Mouse (Mus musculus): Measurements from ENCODE around the gene Ms4a2.

Ms4a2 gene
- long read RNA-seq, experiment 1: 0 reads
- long read RNA-seq, experiment 2: 0 reads

- intact Hi-C loops (cut with DNase I): no loop called here
Measured at GRCm38 (mm10) chr19:11623551-11623950, at the start of gene Ms4a2. Gene Ms4a2, minus strand, starts transcription at chr19:11623719.

DNA sequence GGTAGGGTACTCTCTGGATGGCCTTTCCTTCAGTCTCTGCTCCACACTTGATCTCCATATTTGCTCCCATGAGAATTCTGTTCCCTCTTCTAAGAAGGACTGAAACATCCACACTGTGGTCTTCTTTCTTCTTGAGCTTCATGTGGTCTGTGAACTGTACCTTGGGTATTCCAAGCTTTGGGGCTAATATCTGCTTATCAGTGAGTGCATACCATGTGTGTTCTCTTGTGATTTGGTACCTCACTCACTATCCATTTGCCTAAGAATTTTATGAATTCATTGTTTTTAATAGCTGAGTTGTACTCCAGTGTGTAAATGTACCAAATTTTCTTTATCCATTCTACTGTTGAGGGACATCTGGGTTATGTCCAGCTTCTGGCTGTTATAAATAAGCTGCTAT, 38.0 kb upstream of the Ms4a2 start:
- intact Hi-C loops (cut with DNase I): no loop called here

DNA sequence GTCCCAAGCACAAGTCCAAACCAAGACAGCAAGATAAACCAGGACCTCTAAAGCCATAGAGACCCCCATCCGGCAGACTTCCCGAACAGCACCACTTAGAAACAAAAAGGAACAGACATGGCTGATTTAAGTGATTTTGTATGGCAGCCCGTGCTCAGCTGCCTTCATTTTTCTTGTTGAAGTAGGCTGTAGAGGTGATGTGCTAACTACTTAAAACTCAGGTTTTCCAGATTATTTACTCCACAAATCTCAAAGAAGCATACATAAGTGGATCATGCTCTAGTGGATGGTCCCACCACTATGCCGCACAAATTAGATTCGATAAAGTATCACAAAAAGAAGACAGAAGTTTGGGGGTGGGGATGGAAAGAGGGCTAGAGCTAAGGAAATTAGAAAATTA, 36.9 kb upstream of the Ms4a2 start, which contains the start of gene Oosp2:
Oosp2 (minus strand) TSS at position 101 of the 400 bp plus-strand sequence.
- intact Hi-C loops (cut with DNase I): no loop called here

GRCm38 (mm10) chr19:11659142-11659541, 35.6 kb upstream of the Ms4a2 start:
- intact Hi-C loops (cut with DNase I): no loop called here

DNA sequence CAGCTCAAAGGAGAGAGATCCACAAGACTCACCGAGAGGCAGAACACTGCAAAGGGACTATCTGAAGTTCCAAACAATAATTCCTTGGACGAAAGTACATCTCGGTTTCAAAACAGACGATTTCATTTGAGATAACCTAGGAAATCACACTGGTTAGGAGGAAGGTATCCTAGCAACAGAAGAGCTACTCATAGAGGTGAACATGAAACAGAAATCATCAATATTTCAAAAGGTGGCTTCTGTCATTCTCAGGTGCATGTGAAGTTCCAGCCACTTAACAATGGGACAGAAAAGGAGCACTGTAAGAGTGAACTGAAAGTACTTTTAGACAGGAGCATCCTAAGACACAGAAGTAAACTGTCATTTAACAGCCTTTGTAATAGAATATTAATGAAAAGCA, 26.0 kb upstream of the Ms4a2 start:
- intact Hi-C loops (cut with DNase I): no loop called here

- intact Hi-C loops (cut with DNase I): no loop called here
Measured at GRCm38 (mm10) chr19:11646166-11646565, 22.6 kb upstream of the Ms4a2 start.

DNA sequence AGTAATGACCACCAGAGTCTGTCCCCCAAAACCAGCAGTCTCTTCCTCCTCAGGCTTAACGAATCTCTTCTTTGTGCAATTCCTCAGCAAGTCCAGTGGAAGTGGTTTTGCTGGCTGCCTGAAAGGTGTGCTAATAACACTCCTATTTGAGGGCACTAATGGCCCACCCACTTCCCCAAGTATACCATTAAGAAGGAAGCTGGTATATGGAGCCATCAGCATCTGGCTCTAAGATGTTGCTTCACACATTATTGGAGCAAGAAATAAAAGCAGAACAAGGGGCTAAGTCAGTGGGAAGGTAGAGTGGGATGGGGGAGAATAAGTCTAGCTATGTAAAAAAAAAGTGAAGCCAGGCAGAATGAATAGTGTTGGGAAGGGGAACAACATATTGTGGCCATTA, 17.2 kb upstream of the Ms4a2 start, which contains the start of gene Ms4a3:
Ms4a3 (minus strand) TSS at position 120 of the 400 bp plus-strand sequence.
- intact Hi-C loops (cut with DNase I): no loop called here

DNA sequence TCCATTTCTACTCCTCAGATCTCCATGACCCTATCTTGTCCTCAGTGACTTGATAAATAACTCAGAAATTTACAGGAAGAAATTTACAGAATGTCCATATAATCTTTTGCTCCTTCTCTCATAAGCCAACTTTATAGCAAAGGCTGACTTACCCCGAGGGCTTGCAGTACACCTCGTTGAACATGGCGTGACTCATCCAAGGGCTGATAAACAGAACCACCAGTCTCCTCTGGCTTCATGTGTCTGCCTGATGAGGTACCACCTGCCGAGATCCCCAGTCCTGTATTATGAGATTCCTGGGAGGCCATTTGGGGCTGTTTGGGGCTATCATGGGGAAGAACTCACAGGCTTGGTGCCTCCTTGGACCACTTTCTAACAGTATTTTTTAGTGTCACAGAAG, 15.5 kb upstream of the Ms4a2 start:
- intact Hi-C loops (cut with DNase I): no loop called here

GRCm38 (mm10) chr19:11635572-11635971, 12.1 kb upstream of the Ms4a2 start:
- intact Hi-C loops (cut with DNase I): no loop called here

DNA sequence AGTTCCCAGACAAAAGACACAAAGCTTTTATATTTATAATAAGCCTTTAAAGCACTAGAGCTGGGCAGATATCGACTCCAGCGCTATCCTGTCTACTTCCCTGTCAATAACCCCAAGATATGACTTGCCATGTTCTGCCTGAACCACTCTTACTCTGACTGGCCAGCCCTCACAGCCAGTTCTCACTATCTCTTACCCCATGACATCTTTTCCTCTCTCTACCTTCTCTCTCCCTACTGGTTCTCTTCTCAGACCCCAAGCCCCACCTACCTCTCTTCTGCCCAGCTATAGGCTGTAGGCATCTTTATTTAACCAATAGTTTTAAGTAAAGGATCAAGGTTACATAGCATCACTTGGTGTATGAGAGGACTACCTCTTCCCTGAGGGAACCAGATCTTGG, 10.8 kb upstream of the Ms4a2 start:
- intact Hi-C loops (cut with DNase I): no loop called here

DNA sequence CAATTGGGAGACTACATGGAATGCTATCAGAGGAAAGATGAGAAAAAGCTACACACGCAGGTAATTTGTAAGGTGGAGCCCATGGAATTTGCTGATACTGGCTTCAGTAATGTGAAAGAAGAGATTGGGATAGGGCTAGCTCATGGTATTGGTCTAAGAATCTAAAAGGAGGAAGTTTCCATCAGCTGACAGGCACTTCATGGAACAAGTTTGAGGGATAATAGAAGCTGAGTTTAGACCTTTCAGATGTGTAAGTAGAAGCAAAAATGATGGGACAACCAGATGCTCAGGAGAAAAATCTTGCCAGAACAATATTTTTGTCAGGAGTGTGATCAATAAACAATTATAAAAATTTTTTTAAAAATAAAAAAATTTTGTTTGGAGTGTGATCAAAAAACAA, 10.2 kb upstream of the Ms4a2 start:
- intact Hi-C loops (cut with DNase I): no loop called here

- intact Hi-C loops (cut with DNase I): no loop called here
Measured at GRCm38 (mm10) chr19:11625231-11625630, 1.7 kb upstream of the Ms4a2 start.

- intact Hi-C loops (cut with DNase I): no loop called here
Measured at GRCm38 (mm10) chr19:11624800-11625199, 1.3 kb upstream of the Ms4a2 start.

GRCm38 (mm10) chr19:11617983-11618382, 5.5 kb downstream of the Ms4a2 start:
- intact Hi-C loops (cut with DNase I): no loop called here

GRCm38 (mm10) chr19:11614805-11615204, 8.7 kb downstream of the Ms4a2 start:
- intact Hi-C loops (cut with DNase I): no loop called here

DNA sequence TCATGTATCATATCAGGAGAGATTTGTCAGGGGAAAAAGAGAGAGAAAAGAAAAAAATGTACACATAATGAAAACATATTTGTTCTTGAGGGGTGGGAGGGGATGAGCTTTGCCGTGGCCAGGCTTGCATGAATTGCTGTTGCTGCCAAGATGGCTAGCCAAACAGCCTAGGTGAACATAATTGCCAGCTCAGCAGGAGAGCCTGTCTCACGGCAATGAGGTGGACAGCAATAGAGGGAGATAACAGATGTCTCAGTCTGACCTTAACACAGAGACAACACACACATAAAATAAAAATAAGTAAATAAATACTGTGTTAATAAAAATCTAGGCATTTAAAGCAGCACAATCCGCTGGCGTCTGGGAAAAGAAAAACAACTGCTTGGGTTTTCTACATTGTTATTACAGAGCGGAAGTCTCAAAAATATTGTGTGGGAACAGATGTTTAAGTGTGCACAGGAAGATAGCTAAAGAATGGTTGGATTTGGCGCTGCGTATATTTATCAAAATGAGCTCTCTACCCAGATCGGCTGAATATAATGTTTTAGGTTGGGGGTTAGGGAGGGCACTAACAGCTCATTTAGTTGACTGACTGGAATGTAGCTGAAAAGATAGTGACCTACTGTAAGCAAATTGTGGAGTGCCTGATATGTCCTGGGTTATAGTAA, 9.6 kb downstream of the Ms4a2 start:
- intact Hi-C loops (cut with DNase I): no loop called here

DNA sequence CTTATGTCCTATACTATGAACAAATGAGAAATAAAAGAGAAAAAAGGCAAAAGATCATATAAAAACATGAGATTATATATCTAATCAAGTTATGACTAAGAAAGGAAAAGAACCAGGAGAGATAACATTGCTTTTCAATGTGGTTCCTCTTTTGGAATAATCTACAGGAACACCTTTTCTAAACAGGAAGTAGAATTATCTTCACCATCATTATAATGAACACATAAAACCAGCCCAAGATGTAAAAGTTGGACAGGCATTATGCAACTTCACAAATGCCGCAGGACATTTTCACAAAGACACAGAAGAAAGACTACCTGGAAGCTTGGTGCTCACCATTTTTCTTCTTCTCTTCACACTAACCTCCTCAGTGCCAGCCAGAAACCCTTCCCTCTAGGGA, 10.4 kb downstream of the Ms4a2 start:
- intact Hi-C loops (cut with DNase I): no loop called here

DNA sequence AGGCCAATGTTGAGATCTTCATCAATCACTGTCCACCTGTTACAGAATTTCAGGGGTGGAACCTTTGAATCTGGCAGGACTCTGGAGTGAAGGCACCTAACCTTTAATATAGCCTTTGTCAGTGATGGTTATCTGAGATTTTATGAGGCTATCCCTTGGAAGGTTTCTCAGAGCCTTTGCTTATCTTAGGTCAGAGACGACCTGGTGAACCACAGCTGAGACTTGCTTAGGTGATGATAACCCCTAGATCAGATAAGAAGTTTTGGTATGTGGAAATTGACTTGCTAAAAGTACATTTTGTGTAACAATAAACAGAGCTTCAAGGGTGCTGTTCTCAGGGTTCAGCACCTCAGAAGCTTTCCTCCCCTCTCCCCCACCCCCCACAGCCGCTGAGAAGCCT, 11.2 kb downstream of the Ms4a2 start:
- intact Hi-C loops (cut with DNase I): no loop called here

- intact Hi-C loops (cut with DNase I): loop anchor here (2.0 kb wide), 1 partner anchor 157 kb away; no protein-coding TSS in a partner anchor
Measured at GRCm38 (mm10) chr19:11611541-11611945, 12.0 kb downstream of the Ms4a2 start.

DNA sequence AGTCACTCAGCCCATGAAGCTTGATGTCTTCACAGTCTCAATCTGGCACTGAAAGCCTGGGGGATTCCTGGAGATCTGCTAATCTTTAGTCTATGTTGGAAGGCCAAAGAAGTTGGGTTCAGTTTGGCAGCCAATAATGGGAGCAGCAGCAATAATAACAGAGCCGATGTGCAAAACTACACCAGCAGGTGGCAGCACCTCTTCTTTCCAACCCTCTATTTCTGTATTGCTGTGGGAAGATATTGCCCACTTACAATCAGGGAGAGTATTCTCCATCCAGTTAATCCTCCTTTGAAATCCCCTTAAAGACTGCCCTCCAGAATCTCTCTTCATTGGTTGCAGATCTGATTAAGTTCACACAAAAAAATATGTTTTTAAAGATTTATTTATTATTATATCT, 15.3 kb downstream of the Ms4a2 start:
- intact Hi-C loops (cut with DNase I): no loop called here

GRCm38 (mm10) chr19:11604603-11605002, 18.9 kb downstream of the Ms4a2 start, which contains the start of gene Ms4a6d:
Gene Ms4a6d, minus strand, starts transcription at chr19:11604849.
- intact Hi-C loops (cut with DNase I): loop anchor here (5.0 kb wide), 1 partner anchor 247 kb away; no protein-coding TSS in a partner anchor

- intact Hi-C loops (cut with DNase I): loop anchor here (5.0 kb wide), 1 partner anchor 245 kb away; no protein-coding TSS in a partner anchor
Measured at GRCm38 (mm10) chr19:11602026-11602425, 21.5 kb downstream of the Ms4a2 start.

DNA sequence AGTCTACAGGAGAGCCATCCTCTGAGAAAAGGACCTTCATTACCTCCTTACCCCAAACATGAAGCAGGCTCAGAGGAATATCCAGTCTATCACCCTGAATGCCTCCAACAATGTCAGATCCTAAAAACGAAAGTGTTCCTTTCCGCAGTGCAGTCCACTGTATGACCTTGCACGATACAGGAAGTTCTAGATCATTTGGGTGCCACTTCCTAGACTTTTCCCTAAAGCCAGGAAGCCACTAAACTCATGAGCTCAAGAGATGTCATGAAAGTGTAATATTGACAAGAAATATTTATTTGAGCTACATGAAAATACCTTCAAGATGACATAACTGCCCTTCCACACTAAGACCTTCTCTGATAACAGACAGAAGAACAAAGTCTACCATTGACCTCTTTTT, 22.2 kb downstream of the Ms4a2 start:
- intact Hi-C loops (cut with DNase I): loop anchor here (5.0 kb wide), 1 partner anchor 244 kb away; no protein-coding TSS in a partner anchor

All from adrenal gland (tissue).